Comparison of ENCODE assay signal across 9 mouse cellular contexts in the genomic region with DNA sequence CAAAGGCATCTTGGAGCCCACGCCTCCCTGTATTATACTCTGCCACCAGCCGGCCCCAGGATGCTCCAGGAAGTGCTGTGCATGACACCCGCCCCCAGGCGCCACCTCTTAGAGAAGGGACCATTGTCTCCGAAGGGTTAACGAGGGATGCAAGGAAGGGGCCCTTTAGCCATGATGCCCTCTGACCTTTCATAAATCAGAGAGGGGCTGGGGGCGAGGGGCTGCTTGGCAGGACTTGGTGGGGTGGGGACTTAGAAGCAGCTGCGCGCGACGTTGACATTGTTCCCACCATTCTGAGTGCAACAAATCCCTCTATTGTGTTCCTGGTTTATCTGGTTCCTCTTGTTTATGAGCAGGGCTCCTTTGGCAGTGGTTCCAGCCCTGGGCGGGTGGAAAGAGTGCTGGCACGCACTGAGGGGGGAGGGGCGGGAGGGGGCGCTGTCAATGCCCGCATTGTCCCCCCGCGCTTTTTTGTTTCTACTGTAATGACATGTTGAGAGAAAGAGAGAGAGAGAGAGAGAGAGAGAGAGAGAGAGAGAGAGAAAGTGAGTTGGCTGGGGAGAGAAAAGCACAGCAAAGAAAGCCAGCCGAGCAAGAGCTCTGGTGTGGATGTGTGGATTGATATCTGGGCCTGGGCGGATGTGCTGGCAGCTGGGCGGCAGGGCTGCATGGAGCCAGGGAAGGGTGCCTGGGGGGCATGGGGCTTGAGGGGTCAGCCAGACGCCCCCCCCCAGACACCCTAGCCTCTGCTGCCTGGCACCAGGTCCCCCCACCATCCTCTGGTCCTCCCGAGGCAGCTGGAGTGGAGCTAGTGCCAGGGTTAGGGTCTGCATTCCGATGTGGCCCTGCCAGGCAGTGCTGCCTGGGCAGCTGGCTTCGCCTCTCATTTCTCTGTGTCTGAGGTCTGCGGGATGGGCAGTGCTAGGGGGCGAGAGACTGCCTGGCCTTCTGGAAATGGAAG. TPM values are rescaled to one million over a fixed set of nuclear protein-coding genes. Genes with fewer than 3 reads are reported as not detected.
DNase-seq lines count a peak whose midpoint lies in the region; ATAC-seq lines count a peak whose summit lies in the region.
"Had no signal": no experiment of that assay in that cellular context is flagged by ENCODE, and none has a peak within 500 bp of the region (broad histone marks: within the 10 kb centered on the region; RNA-seq: fewer than 3 reads in every experiment).

No protein-coding gene starts in this region.

- H3K27me3 ChIP-seq in heart, embryonic 14.5 days (ENCODE audit: control insufficient read depth, insufficient read depth, low read length), result no peaks in the 10 kb centered on the region
- no peaks in the 10 kb centered on the region for H3K27me3 ChIP-seq in midbrain, embryonic 13.5 days
- H3K27me3 ChIP-seq: Patski had no signal

- DNase-seq in heart, adult 11 months, result peak; percentile 94
- no peak for DNase-seq in heart, adult 8-10 months (ENCODE audit: low spot score)
- DNase-seq in embryo, embryonic 11 days, result peak; percentile 76
- peak; percentile 14 to 40 for DNase-seq in left cerebral cortex, adult 18-20 months (ENCODE audit: low spot score in 2 of 2)
- DNase-seq in spleen, postnatal 36 days (ENCODE audit: low spot score in 2 of 2), result no peak

- H3K36me3 ChIP-seq in heart, embryonic 14.5 days (ENCODE audit: control insufficient read depth, insufficient read depth, low read length), result no peaks in the 10 kb centered on the region
- H3K36me3 ChIP-seq in midbrain, embryonic 13.5 days, result no peaks in the 10 kb centered on the region

- peak overlapping the region; percentile 32 to 62 for H3K27ac ChIP-seq in heart, embryonic 14.5 days (replicated peaks in 1 of 2; ENCODE audit: control insufficient read depth in 1 of 2, insufficient read depth in 1 of 2, low read depth in 2 of 2, low read length in 2 of 2)
- peak overlapping the region; percentile 93 for H3K27ac ChIP-seq in midbrain, embryonic 13.5 days

- H3K9me3 ChIP-seq in heart, embryonic 14.5 days (ENCODE audit: control insufficient read depth, low read length), result no peaks in the 10 kb centered on the region
- H3K9me3 ChIP-seq in midbrain, embryonic 13.5 days, result no peaks in the 10 kb centered on the region

- peaks cover 29 to 37% of the 10 kb centered on the region in 2 experiments for H3K4me1 ChIP-seq in heart, embryonic 14.5 days (ENCODE audit: control insufficient read depth in 2 of 2, insufficient read depth in 2 of 2, low read length in 2 of 2)
- peaks cover 36% of the 10 kb centered on the region for H3K4me1 ChIP-seq in midbrain, embryonic 13.5 days (replicated peaks)

- ATAC-seq in heart, embryonic 14.5 days (ENCODE audit: insufficient number of reproducible peaks, insufficient read depth, low FRiP score, low read depth), result 0 out of 2 replicates have a peak, but pooled peaks have one; percentile 33
- peak; percentile 84 for ATAC-seq in midbrain, embryonic 13.5 days
- ATAC-seq in megakaryocyte progenitor cell, adult 5-6 weeks (replicated peaks; ENCODE audit: poor library complexity), result no peak
- ATAC-seq: Patski had no signal

- H3K4me2 ChIP-seq in heart, embryonic 14.5 days (ENCODE audit: low read length), result peak overlapping the region; percentile 44
- H3K4me2 ChIP-seq in midbrain, embryonic 13.5 days (replicated peaks), result peak overlapping the region; percentile 35

- WGBS in heart, embryonic 14.5 days, result 33% methylated on average over 27 of the region's 27 CpGs
- 11% methylated on average over 27 of the region's 27 CpGs for WGBS in midbrain, embryonic 13.5 days

- peak overlapping the region; percentile 44 for H3K9ac ChIP-seq in heart, embryonic 14.5 days (ENCODE audit: low read length)
- H3K9ac ChIP-seq in midbrain, embryonic 13.5 days (replicated peaks), result 0 out of 2 replicates have a peak overlapping the region, but pooled peaks have one; percentile 48

- H3K4me3 ChIP-seq in heart, embryonic 14.5 days (ENCODE audit: control insufficient read depth in 1 of 2, insufficient read depth in 1 of 2, low read depth in 1 of 2, low read length in 2 of 2), result no peak overlapping the region
- no peak overlapping the region for H3K4me3 ChIP-seq in midbrain, embryonic 13.5 days (replicated peaks)

RNA-seq across cellular contexts. Expression of a gene that starts 28.1 kb away (rescaled TPM):
- total RNA-seq in heart, adult 8-10 months (2022), result 1 to 10 TPM in 2 of 4 experiments, under 1 TPM in 2; 0.55 to 1.7 (median 0.94) TPM
- polyA plus RNA-seq in heart, embryonic 14.5 days (2014; fragmentation: Nextera tagmentation; extraction: Ambion mirVana), result 0.63 and 0.80 TPM in 2 replicates
- 10 to 100 TPM; 19.6 to 26.1 TPM for total RNA-seq in left cerebral cortex, adult 18-20 months (2021)
- polyA plus RNA-seq in midbrain, embryonic 13.5 days (2015; fragmentation: Nextera tagmentation; extraction: Ambion mirVana), result 0.58 and 0.67 TPM in 2 replicates
- not detected in 2 replicates for total RNA-seq in megakaryocyte progenitor cell, adult 5-6 weeks (2015)
- not detected in 2 replicates for total RNA-seq in megakaryocyte progenitor cell, adult 5-6 weeks (2017)
- polyA plus RNA-seq: Patski had no signal

RNA-seq across cellular contexts. Expression of a gene that starts 35.8 kb away (rescaled TPM):
- 10 to 100 TPM; 23.5 to 29.8 (median 27.3) TPM for total RNA-seq in heart, adult 8-10 months (2022)
- polyA plus RNA-seq in heart, embryonic 14.5 days (2014; fragmentation: Nextera tagmentation; extraction: Ambion mirVana), result 19.2 and 24.5 TPM in 2 replicates
- total RNA-seq in left cerebral cortex, adult 18-20 months (2021), result 10 to 100 TPM; 47.1 to 54.0 TPM
- polyA plus RNA-seq in midbrain, embryonic 13.5 days (2015; fragmentation: Nextera tagmentation; extraction: Ambion mirVana), result 82.2 and 86.8 TPM in 2 replicates
- 4.1 and 8.3 TPM in 2 replicates for total RNA-seq in megakaryocyte progenitor cell, adult 5-6 weeks (2015)
- total RNA-seq in megakaryocyte progenitor cell, adult 5-6 weeks (2017), result 8.8 and 9.0 TPM in 2 replicates

RNA-seq across cellular contexts. Expression of a gene that starts 36.0 kb away (rescaled TPM):
- total RNA-seq in heart, adult 8-10 months (2022), result 1 to 10 TPM in 3 of 4 experiments, under 1 TPM in 1; 0.63 to 1.5 (median 1.1) TPM
- polyA plus RNA-seq in heart, embryonic 14.5 days (2014; fragmentation: Nextera tagmentation; extraction: Ambion mirVana), result 0.63 and 0.84 TPM in 2 replicates
- under 1 TPM; 0.16 to 0.42 TPM for total RNA-seq in left cerebral cortex, adult 18-20 months (2021)
- polyA plus RNA-seq in midbrain, embryonic 13.5 days (2015; fragmentation: Nextera tagmentation; extraction: Ambion mirVana), result 0.88 and 1.0 TPM in 2 replicates
- 0.22 and 0.46 TPM in 2 replicates for total RNA-seq in megakaryocyte progenitor cell, adult 5-6 weeks (2015)
- total RNA-seq in megakaryocyte progenitor cell, adult 5-6 weeks (2017), result not detected in 2 replicates

RNA-seq across cellular contexts. Expression of a gene that starts 52.1 kb away (rescaled TPM):
- 1 to 10 TPM; 1.6 to 2.7 (median 2.4) TPM for total RNA-seq in heart, adult 8-10 months (2022)
- polyA plus RNA-seq in heart, embryonic 14.5 days (2014; fragmentation: Nextera tagmentation; extraction: Ambion mirVana), result 5.6 and 8.4 TPM in 2 replicates
- total RNA-seq in left cerebral cortex, adult 18-20 months (2021), result 10 to 100 TPM in 1 of 2 experiments, 1 to 10 TPM in 1; 7.3 to 10.8 TPM
- polyA plus RNA-seq in midbrain, embryonic 13.5 days (2015; fragmentation: Nextera tagmentation; extraction: Ambion mirVana), result 14.0 and 16.6 TPM in 2 replicates
- total RNA-seq in megakaryocyte progenitor cell, adult 5-6 weeks (2015), result 0.99 TPM in 1 of 2 replicates, not detected in the other
- total RNA-seq in megakaryocyte progenitor cell, adult 5-6 weeks (2017), result not detected in 2 replicates

RNA-seq across cellular contexts. Expression of a gene that starts 52.4 kb away (rescaled TPM):
- 100 to 1,000 TPM; 124 to 149 (median 135) TPM for total RNA-seq in heart, adult 8-10 months (2022)
- 271 and 299 TPM in 2 replicates for polyA plus RNA-seq in heart, embryonic 14.5 days (2014; fragmentation: Nextera tagmentation; extraction: Ambion mirVana)
- total RNA-seq in left cerebral cortex, adult 18-20 months (2021), result 100 to 1,000 TPM; 102 to 111 TPM
- 295 and 296 TPM in 2 replicates for polyA plus RNA-seq in midbrain, embryonic 13.5 days (2015; fragmentation: Nextera tagmentation; extraction: Ambion mirVana)
- 76.7 and 114 TPM in 2 replicates for total RNA-seq in megakaryocyte progenitor cell, adult 5-6 weeks (2015)
- total RNA-seq in megakaryocyte progenitor cell, adult 5-6 weeks (2017), result 88.6 and 104 TPM in 2 replicates

Comparison
In these comparisons a context has a peak if more than half of its experiments do, and no peak if none do; other contexts are left out.
1. DNase-seq: peak in heart, adult 11 months (single experiment), embryo, embryonic 11 days (single experiment) and left cerebral cortex, adult 18-20 months (2 of 2); none in heart, adult 8-10 months (single experiment) and spleen, postnatal 36 days (0 of 2).
2. RNA of a gene that starts 28.1 kb away (total RNA-seq): 19.6 to 26.1 TPM in left cerebral cortex, adult 18-20 months; 0.55 to 1.7 TPM in heart, adult 8-10 months and not detected in megakaryocyte progenitor cell, adult 5-6 weeks; every median in the first group is over 4 times any median in the second.